Mouse (Mus musculus) myocyte (in vitro differentiated cells): ENCODE results near the gene Map1b. TPM values are rescaled to one million over a fixed set of nuclear protein-coding genes. Genes with fewer than 3 reads are reported as not detected.

ENCODE experiments used
- H3K27me3 ChIP-seq: one replicate; pipeline ENCODE4 v1.6.1; 2011; ENCODE audit not compliant: control insufficient read depth, insufficient read depth, insufficient read length
- H3K36me3 ChIP-seq: one replicate; pipeline ENCODE4 v1.6.1; 2011; ENCODE audit not compliant: control insufficient read depth, insufficient read depth
- H3K4me2 ChIP-seq: one replicate; pipeline ENCODE4 v1.6.1; 2011; ENCODE audit warnings: low read depth, control low read depth
- H3K4me3 ChIP-seq: one replicate; pipeline ENCODE4 v1.5.1; 2011; ENCODE audit warnings: mild to moderate bottlenecking, control low read depth, moderate library complexity
- H3K79me2 ChIP-seq: one replicate; pipeline ENCODE4 v1.6.1; 2011; ENCODE audit not compliant: control insufficient read depth, insufficient read depth
- H3ac ChIP-seq: one replicate; pipeline ENCODE4 v1.6.1; 2011; ENCODE audit not compliant: control insufficient read depth, insufficient read length
- CEBPB ChIP-seq: IDR thresholded peaks from 2 replicates; pipeline ENCODE4 v1.6.1; 2011; ENCODE audit warnings: mild to moderate bottlenecking, moderate library complexity; ENCODE audit not compliant: poor library complexity, insufficient read depth, severe bottlenecking
- E2F4 ChIP-seq: IDR thresholded peaks from one replicate; pipeline ENCODE4 v1.6.1; 2011; ENCODE audit warnings: mild to moderate bottlenecking, control low read depth, moderate library complexity; ENCODE audit not compliant: insufficient read depth
- MAX ChIP-seq: IDR thresholded peaks from one replicate; pipeline ENCODE4 v1.6.1; 2011; ENCODE audit warnings: low read depth, mild to moderate bottlenecking, control low read depth
- MYOD1 ChIP-seq, 3 experiments: IDR thresholded peaks; one replicate each; pipeline ENCODE4 v1.6.1; 2011; ENCODE audit warnings: control low read depth in 2 of 3, low read depth in 2 of 3, mild to moderate bottlenecking in 2 of 3, moderate library complexity in 1 of 3; ENCODE audit not compliant: insufficient read length in 2 of 3, control insufficient read depth in 1 of 3
- MYOG ChIP-seq, 3 experiments: IDR thresholded peaks; one replicate each; pipeline ENCODE4 v1.6.1; 2011; ENCODE audit warnings: control low read depth in 2 of 3, low read depth in 2 of 3, mild to moderate bottlenecking in 2 of 3; ENCODE audit not compliant: insufficient read length in 2 of 3, control insufficient read depth in 1 of 3, insufficient read depth in 1 of 3
- POLR2A ChIP-seq: IDR thresholded peaks from one replicate; pipeline ENCODE4 v1.6.1; 2011; ENCODE audit warnings: low read depth, mild to moderate bottlenecking, control low read depth, moderate library complexity; ENCODE audit not compliant: insufficient read length
- POLR2AphosphoS2 ChIP-seq: IDR thresholded peaks from one replicate; pipeline ENCODE4 v1.6.1; 2011; ENCODE audit warnings: low read depth, control low read depth; ENCODE audit not compliant: insufficient read length
- REST ChIP-seq: IDR thresholded peaks from one replicate; pipeline ENCODE4 v1.6.1; 2011; ENCODE audit warnings: mild to moderate bottlenecking, control low read depth, moderate library complexity; ENCODE audit not compliant: insufficient read depth, insufficient read length
- SRF ChIP-seq: IDR thresholded peaks from one replicate; pipeline ENCODE4 v1.6.1; 2011; ENCODE audit warnings: low read depth; ENCODE audit not compliant: control insufficient read depth, insufficient read length
- TCF12 ChIP-seq: IDR thresholded peaks from one replicate; pipeline ENCODE4 v1.6.1; 2011; ENCODE audit warnings: mild to moderate bottlenecking, control low read depth; ENCODE audit not compliant: poor library complexity, insufficient read depth, severe bottlenecking
- TCF3 ChIP-seq: IDR thresholded peaks from one replicate; pipeline ENCODE4 v1.6.1; 2011; ENCODE audit warnings: low read depth, control low read depth; ENCODE audit not compliant: insufficient read length
- USF1 ChIP-seq: IDR thresholded peaks from one replicate; pipeline ENCODE4 v1.6.1; 2011; ENCODE audit warnings: low read depth, mild to moderate bottlenecking, control low read depth, moderate library complexity
- polyA plus RNA-seq: library from polyadenylated mRNA; unstranded; fragments of >200 nt; fragmentation: generic; extraction: Trizol; gene quantifications from one replicate; pipeline ENCODE4 v1.2.1, GENCODE M21; 2012; ENCODE audit warnings: missing spikeins

The Map1b gene
- polyA plus RNA-seq = 40.6 TPM

DNA sequence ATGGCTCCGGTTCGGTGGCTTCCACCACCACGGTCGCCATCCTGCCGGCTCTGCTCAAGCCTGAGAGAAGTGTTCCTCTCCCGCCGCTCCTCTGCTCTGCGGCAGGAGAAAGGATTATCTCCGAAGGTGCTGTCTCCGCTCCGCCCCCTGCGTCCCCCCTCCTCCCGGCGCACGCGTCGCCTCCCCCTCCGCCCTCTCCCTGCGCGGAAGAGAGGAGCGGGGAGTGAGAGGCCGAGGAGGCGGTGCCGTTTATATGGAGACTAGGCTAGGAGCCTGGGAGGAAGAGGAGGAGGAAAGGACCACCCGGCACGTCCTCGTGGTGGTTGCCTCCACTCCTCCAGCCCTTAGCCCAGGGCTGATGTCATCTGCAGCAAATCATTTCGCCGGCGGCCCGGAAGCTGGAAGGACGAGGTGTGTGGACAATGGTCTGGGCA is at the start of gene Map1b:
TSS of gene Map1b (minus strand) at position 93 of the 434 bp plus-strand sequence.
- Histone ChIP-seq H3K27me3 (no peaks in the 10 kb centered on the region), H3K4me3 (peak within 1 kb of the TSS; percentile 88), H3K4me2 (peak within 1 kb of the TSS; percentile 66), H3K36me3 (peaks cover 11% of the 10 kb centered on the region), H3K79me2 (peaks cover 32% of the 10 kb centered on the region), H3ac (peak within 1 kb of the TSS; percentile 82)
- TF ChIP-seq TCF3 (no peak), CEBPB (peak; percentile 74), POLR2AphosphoS2 (peak; percentile 81), MYOD1 (IDR thresholded peaks at IDR 0.05; ENCODE audit: control insufficient read depth in 1 of 3, insufficient read length in 2 of 3, low read depth in 2 of 3) (peak in 1 of 3 experiments; percentile 12), POLR2A (peak; percentile 93)

DNA sequence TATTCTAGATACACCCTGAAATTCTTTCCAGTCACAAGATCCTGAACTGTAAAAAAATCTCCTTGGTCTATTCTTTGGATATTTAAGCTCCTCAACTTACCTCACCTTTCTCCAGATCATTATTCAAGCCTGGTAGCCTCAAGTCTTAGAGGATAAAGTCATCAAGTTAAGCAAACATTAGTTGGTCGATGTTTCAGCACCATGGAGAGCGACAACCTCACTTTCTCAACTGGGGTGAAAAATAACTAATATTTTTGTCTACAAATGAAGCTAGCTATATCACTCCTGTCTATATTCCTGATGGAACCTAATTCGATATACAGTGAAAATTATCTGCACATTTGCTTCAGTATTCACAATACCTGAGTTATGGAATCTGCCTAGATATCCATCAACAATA is 48.0 kb upstream of the Map1b start:
- Histone ChIP-seq H3K36me3 (no peaks in the 10 kb centered on the region), H3K79me2 (no peaks in the 10 kb centered on the region), H3K4me3 (no peak overlapping the region), H3K27me3 (peaks cover 7% of the 10 kb centered on the region), H3ac (no peak overlapping the region), H3K4me2 (no peak overlapping the region)
- TF ChIP-seq SRF (no peak), REST (peak; percentile 53), POLR2A (no peak), CEBPB (no peak)

DNA sequence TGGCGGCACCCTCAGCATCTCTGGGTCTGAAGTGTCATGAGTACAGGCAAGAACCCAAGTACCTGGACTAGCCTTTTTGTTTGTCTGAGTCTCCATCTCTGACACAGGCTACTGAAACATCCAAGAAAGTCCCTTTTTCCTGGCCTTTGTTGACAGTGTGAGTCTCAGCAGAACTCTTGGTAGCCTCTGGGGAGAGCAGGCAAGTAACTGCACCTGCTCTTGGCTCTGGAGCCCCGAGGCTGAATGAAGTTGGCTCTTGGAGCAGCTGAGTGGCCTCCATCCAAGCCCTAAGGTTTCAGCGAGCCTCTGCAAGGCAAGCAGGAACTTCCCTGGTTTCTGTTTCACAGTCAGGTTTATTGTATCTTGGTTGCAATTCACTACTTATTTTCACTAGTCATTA is 46.7 kb upstream of the Map1b start:
- H3K79me2 ChIP-seq = no peaks in the 10 kb centered on the region
- H3K27me3 ChIP-seq = peaks cover 7% of the 10 kb centered on the region
- no peaks in the 10 kb centered on the region for H3K36me3 ChIP-seq
- H3ac ChIP-seq = no peak overlapping the region
- no peak overlapping the region for H3K4me3 ChIP-seq
- no peak overlapping the region for H3K4me2 ChIP-seq
- TF ChIP-seq MYOD1 (IDR thresholded peaks at IDR 0.05; ENCODE audit: control insufficient read depth in 1 of 3, insufficient read length in 2 of 3, low read depth in 2 of 3) (no peak), CEBPB (no peak), E2F4 (no peak), MAX (no peak), REST (no peak), TCF12 (no peak), USF1 (no peak), MYOG (IDR thresholded peaks at IDR 0.05; ENCODE audit: control insufficient read depth in 1 of 3, insufficient read depth in 1 of 3, insufficient read length in 2 of 3, low read depth in 2 of 3) (no peak), POLR2A (no peak), TCF3 (no peak)

DNA sequence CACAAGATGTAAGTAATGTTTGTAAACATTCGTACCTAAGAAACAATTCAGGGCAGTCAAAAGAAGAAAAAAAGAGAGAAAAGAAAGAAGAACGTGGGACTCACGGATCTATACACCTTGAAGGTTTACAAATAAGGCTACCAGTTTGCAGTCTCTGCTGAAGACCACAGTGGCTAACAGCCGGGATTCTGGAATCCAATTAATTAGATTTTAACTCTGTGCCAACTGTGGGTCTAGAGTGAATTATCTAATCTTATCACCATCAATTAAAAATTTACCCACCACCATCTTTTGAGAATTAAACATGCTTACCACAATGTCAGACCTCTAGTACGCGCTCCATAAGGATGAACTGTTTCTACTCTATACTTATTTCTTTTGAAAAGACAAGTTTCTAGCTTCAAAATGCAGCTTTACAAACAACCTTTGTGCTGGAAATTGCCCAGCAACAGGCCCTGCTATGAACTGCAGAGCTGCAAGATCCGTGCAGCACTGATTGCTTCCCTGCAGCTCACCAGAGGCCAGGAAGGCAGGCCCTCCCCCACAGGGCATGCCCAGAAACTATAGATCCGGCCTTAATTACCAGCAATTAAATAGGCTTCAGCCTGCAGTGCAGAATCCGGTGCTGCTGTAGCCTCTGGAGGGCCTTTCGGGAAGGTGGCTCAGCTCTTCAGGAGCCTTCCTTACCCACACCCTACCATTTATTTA is 45.7 kb upstream of the Map1b start:
- no peaks in the 10 kb centered on the region for H3K36me3 ChIP-seq
- no peak for TF ChIP-seq SRF
- no peak for TF ChIP-seq REST
- no peak for TF ChIP-seq POLR2A
- no peak for TF ChIP-seq TCF3
- TF ChIP-seq MYOD1 (IDR thresholded peaks at IDR 0.05; ENCODE audit: control insufficient read depth in 1 of 3, insufficient read length in 2 of 3, low read depth in 2 of 3) = no peak
- no peak for TF ChIP-seq TCF12
- TF ChIP-seq E2F4 = no peak
- no peak for TF ChIP-seq MAX
- no peak for TF ChIP-seq POLR2AphosphoS2
- TF ChIP-seq USF1 = no peak
- TF ChIP-seq MYOG (IDR thresholded peaks at IDR 0.05; ENCODE audit: control insufficient read depth in 1 of 3, insufficient read depth in 1 of 3, insufficient read length in 2 of 3, low read depth in 2 of 3) = no peak
- TF ChIP-seq CEBPB = no peak
- no peak overlapping the region for H3ac ChIP-seq
- H3K27me3 ChIP-seq = peaks cover 7% of the 10 kb centered on the region
- no peaks in the 10 kb centered on the region for H3K79me2 ChIP-seq
- H3K4me2 ChIP-seq = no peak overlapping the region
- H3K4me3 ChIP-seq = no peak overlapping the region
